Mouse (Mus musculus): ENCODE measurements around the gene Mok.
A peak's percentile ranks its signal among the peaks of the same experiment; 100 is the strongest.

Mok gene

GRCm38 (mm10) chr12:110840348-110841198 lies at the start of gene Mok:
Gene Mok, minus strand, starts transcription at chr12:110840939.
- no peaks in the 10 kb centered on the region for H3K27me3 ChIP-seq (ENCODE audit: insufficient read depth, low read length)
- H3K36me3 ChIP-seq (ENCODE audit: insufficient read depth, low read length): no peaks in the 10 kb centered on the region; the same call in 1 of the 2 replicates
- peak within 1 kb of the TSS; percentile 94 for H3K4me3 ChIP-seq (replicated peaks; ENCODE audit: low read length)
- TF ChIP-seq POU5F1 (IDR thresholded peaks at IDR 0.05; ENCODE audit: borderline replicate concordance, low read length) (no peak), NANOG (IDR thresholded peaks at IDR 0.05; ENCODE audit: borderline replicate concordance, low read length) (no peak), CTCF (conservative IDR thresholded peaks at IDR 0.05; ENCODE audit: low read length) (no peak)
- peaks cover 65% of the 10 kb centered on the region for H3K4me1 ChIP-seq (replicated peaks; ENCODE audit: low read depth, low read length)
- no peaks in the 10 kb centered on the region for H3K9me3 ChIP-seq (ENCODE audit: low read length)

- no peaks in the 10 kb centered on the region for H3K9me3 ChIP-seq (ENCODE audit: low read length)
- peaks cover 5% of the 10 kb centered on the region for H3K27me3 ChIP-seq (ENCODE audit: insufficient read depth, low read length)
- peak within 1 kb of the TSS; percentile 95 for H3K4me3 ChIP-seq (replicated peaks; ENCODE audit: low read length)
- peaks cover 44% of the 10 kb centered on the region for H3K4me1 ChIP-seq (replicated peaks; ENCODE audit: low read depth, low read length)
- no peak for TF ChIP-seq NANOG (IDR thresholded peaks at IDR 0.05; ENCODE audit: borderline replicate concordance, low read length)
- TF ChIP-seq CTCF (conservative IDR thresholded peaks at IDR 0.05; ENCODE audit: low read length): no peak
- no peak for TF ChIP-seq POU5F1 (IDR thresholded peaks at IDR 0.05; ENCODE audit: borderline replicate concordance, low read length)
- peaks cover 26% of the 10 kb centered on the region for H3K36me3 ChIP-seq (ENCODE audit: insufficient read depth, low read length)
Measured at GRCm38 (mm10) chr12:110889036-110890020, 48.6 kb upstream of the Mok start, which contains the start of the genes Cinp and Tecpr2. Gene Cinp, minus strand, starts transcription at chr12:110889145. Gene Tecpr2, plus strand, starts transcription at chr12:110889264.

GRCm38 (mm10) chr12:110888606-110889005 lies 47.9 kb upstream of the Mok start:
- H3K4me3 ChIP-seq (replicated peaks; ENCODE audit: low read length): peak overlapping the region; percentile 95
- H3K4me1 ChIP-seq (replicated peaks; ENCODE audit: low read depth, low read length): peaks cover 44% of the 10 kb centered on the region
- H3K36me3 ChIP-seq (ENCODE audit: insufficient read depth, low read length): peaks cover 33% of the 10 kb centered on the region
- TF ChIP-seq CTCF (conservative IDR thresholded peaks at IDR 0.05; ENCODE audit: low read length) (no peak), POU5F1 (IDR thresholded peaks at IDR 0.05; ENCODE audit: borderline replicate concordance, low read length) (no peak), NANOG (IDR thresholded peaks at IDR 0.05; ENCODE audit: borderline replicate concordance, low read length) (no peak)
- no peaks in the 10 kb centered on the region for H3K9me3 ChIP-seq (ENCODE audit: low read length)
- H3K27me3 ChIP-seq (ENCODE audit: insufficient read depth, low read length): peaks cover 5% of the 10 kb centered on the region

- peak overlapping the region; percentile 95 for H3K4me3 ChIP-seq (replicated peaks; ENCODE audit: low read length)
- H3K9me3 ChIP-seq (ENCODE audit: low read length): no peaks in the 10 kb centered on the region
- TF ChIP-seq NANOG (IDR thresholded peaks at IDR 0.05; ENCODE audit: borderline replicate concordance, low read length) (no peak), POU5F1 (IDR thresholded peaks at IDR 0.05; ENCODE audit: borderline replicate concordance, low read length) (no peak), CTCF (conservative IDR thresholded peaks at IDR 0.05; ENCODE audit: low read length) (no peak)
- peaks cover 36% of the 10 kb centered on the region for H3K36me3 ChIP-seq (ENCODE audit: insufficient read depth, low read length)
- peaks cover 44% of the 10 kb centered on the region for H3K4me1 ChIP-seq (replicated peaks; ENCODE audit: low read depth, low read length)
- H3K27me3 ChIP-seq (ENCODE audit: insufficient read depth, low read length): peaks cover 5% of the 10 kb centered on the region
Measured at GRCm38 (mm10) chr12:110888106-110888505, 47.4 kb upstream of the Mok start.

GRCm38 (mm10) chr12:110885251-110885650 lies 44.5 kb upstream of the Mok start:
- peaks cover 54% of the 10 kb centered on the region for H3K4me1 ChIP-seq (replicated peaks; ENCODE audit: low read depth, low read length)
- H3K27me3 ChIP-seq (ENCODE audit: insufficient read depth, low read length): peaks cover 4% of the 10 kb centered on the region; the same call in 1 of the 2 replicates
- no peaks in the 10 kb centered on the region for H3K9me3 ChIP-seq (ENCODE audit: low read length)
- peaks cover 63% of the 10 kb centered on the region for H3K36me3 ChIP-seq (ENCODE audit: insufficient read depth, low read length)
- TF ChIP-seq NANOG (IDR thresholded peaks at IDR 0.05; ENCODE audit: borderline replicate concordance, low read length) (no peak), CTCF (conservative IDR thresholded peaks at IDR 0.05; ENCODE audit: low read length) (no peak), POU5F1 (IDR thresholded peaks at IDR 0.05; ENCODE audit: borderline replicate concordance, low read length) (no peak)
- no peak overlapping the region for H3K4me3 ChIP-seq (replicated peaks; ENCODE audit: low read length)

GRCm38 (mm10) chr12:110882291-110882690 lies 41.6 kb upstream of the Mok start:
- H3K27me3 ChIP-seq (ENCODE audit: insufficient read depth, low read length): no peaks in the 10 kb centered on the region
- TF ChIP-seq CTCF (conservative IDR thresholded peaks at IDR 0.05; ENCODE audit: low read length) (peak; percentile 44), NANOG (IDR thresholded peaks at IDR 0.05; ENCODE audit: borderline replicate concordance, low read length) (peak; percentile 4; the same call in 1 of the 2 replicates), POU5F1 (IDR thresholded peaks at IDR 0.05; ENCODE audit: borderline replicate concordance, low read length) (no peak)
- peaks cover 86% of the 10 kb centered on the region for H3K36me3 ChIP-seq (ENCODE audit: insufficient read depth, low read length)
- no peaks in the 10 kb centered on the region for H3K9me3 ChIP-seq (ENCODE audit: low read length)
- H3K4me1 ChIP-seq (replicated peaks; ENCODE audit: low read depth, low read length): peaks cover 41% of the 10 kb centered on the region
- H3K4me3 ChIP-seq (replicated peaks; ENCODE audit: low read length): no peak overlapping the region

GRCm38 (mm10) chr12:110875351-110875750 lies 34.6 kb upstream of the Mok start:
- H3K4me3 ChIP-seq (replicated peaks; ENCODE audit: low read length): no peak overlapping the region
- no peaks in the 10 kb centered on the region for H3K27me3 ChIP-seq (ENCODE audit: insufficient read depth, low read length)
- peaks cover 95% of the 10 kb centered on the region for H3K36me3 ChIP-seq (ENCODE audit: insufficient read depth, low read length)
- no peak for TF ChIP-seq NANOG (IDR thresholded peaks at IDR 0.05; ENCODE audit: borderline replicate concordance, low read length)
- TF ChIP-seq CTCF (conservative IDR thresholded peaks at IDR 0.05; ENCODE audit: low read length): no peak
- TF ChIP-seq POU5F1 (IDR thresholded peaks at IDR 0.05; ENCODE audit: borderline replicate concordance, low read length): no peak
- peaks cover 13% of the 10 kb centered on the region for H3K4me1 ChIP-seq (replicated peaks; ENCODE audit: low read depth, low read length)
- H3K9me3 ChIP-seq (ENCODE audit: low read length): no peaks in the 10 kb centered on the region

- Histone ChIP-seq H3K4me3 (replicated peaks; ENCODE audit: low read length) (no peak overlapping the region), H3K9me3 (ENCODE audit: low read length) (no peaks in the 10 kb centered on the region), H3K4me1 (replicated peaks; ENCODE audit: low read depth, low read length) (peaks cover 3% of the 10 kb centered on the region), H3K27me3 (ENCODE audit: insufficient read depth, low read length) (no peaks in the 10 kb centered on the region), H3K36me3 (ENCODE audit: insufficient read depth, low read length) (peaks cover 95% of the 10 kb centered on the region)
- TF ChIP-seq POU5F1 (IDR thresholded peaks at IDR 0.05; ENCODE audit: borderline replicate concordance, low read length): no peak
- no peak for TF ChIP-seq NANOG (IDR thresholded peaks at IDR 0.05; ENCODE audit: borderline replicate concordance, low read length)
- no peak for TF ChIP-seq CTCF (conservative IDR thresholded peaks at IDR 0.05; ENCODE audit: low read length)
Measured at GRCm38 (mm10) chr12:110871247-110871646, 30.5 kb upstream of the Mok start.
